Mouse (Mus musculus) kidney, adult 2 months (tissue): ENCODE results near the gene Nprl2. TPM values are rescaled to one million over a fixed set of nuclear protein-coding genes. Genes with fewer than 3 reads are reported as not detected.
A peak's percentile ranks its signal among the peaks of the same experiment; 100 is the strongest.

ENCODE experiments used
- DNase-seq: peaks from one replicate; pipeline ENCODE4 v3.0.0; 2021
- H3K27ac ChIP-seq: fragments of 200-500 bp; 2 replicates; pipeline ENCODE4 v1.5.1; 2012; ENCODE audit warnings: low read depth, low read length, control low read depth, inconsistent platforms; ENCODE audit not compliant: insufficient read depth
- H3K27me3 ChIP-seq: fragments of 200-500 bp; replicated peaks from 2 replicates; pipeline ENCODE4 v1.6.1; 2012; ENCODE audit warnings: mild to moderate bottlenecking, moderate library complexity, low read length, inconsistent platforms; ENCODE audit not compliant: control insufficient read depth, insufficient read depth
- H3K36me3 ChIP-seq: fragments of 200-500 bp; 2 replicates; pipeline ENCODE4 v1.6.1; 2012; ENCODE audit warnings: mild to moderate bottlenecking, moderate library complexity, low read length, inconsistent platforms; ENCODE audit not compliant: control insufficient read depth, insufficient read depth
- H3K4me1 ChIP-seq: fragments of 200-500 bp; 2 replicates; pipeline ENCODE4 v1.6.1; 2011; ENCODE audit warnings: low read length; ENCODE audit not compliant: control insufficient read depth, insufficient read depth
- H3K4me3 ChIP-seq: fragments of 200-500 bp; 2 replicates; pipeline ENCODE4 v1.5.1; 2011; ENCODE audit warnings: mild to moderate bottlenecking, low read depth, low read length, control low read depth; ENCODE audit not compliant: insufficient read depth
- CTCF ChIP-seq: fragments of 200-500 bp; conservative IDR thresholded peaks from 2 replicates; pipeline ENCODE4 v1.5.1; 2011; ENCODE audit warnings: low read depth, mild to moderate bottlenecking, control low read depth, low read length, moderate library complexity, mixed read lengths; ENCODE audit not compliant: insufficient read depth, insufficient read length
- POLR2A ChIP-seq: fragments of 200-500 bp; IDR thresholded peaks from one replicate; pipeline ENCODE4 v1.6.1; 2011; ENCODE audit warnings: low read depth, low read length, control low read depth
- WGBS: fragments of 180-500 bp; shearing (Covaris S2); methylation state at CpG from one replicate; pipeline ENCODE4 v1.1.7; 2018; 5-methylcytosine and 5-hydroxymethylcytosine counted together
- polyA plus RNA-seq: library from polyadenylated mRNA; depleted of rRNA; stranded (reverse); fragments of >200 nt; gene quantifications from 2 replicates; pipeline ENCODE4 v1.2.3, GENCODE M21; 2012; rRNA removed

The Nprl2 gene
- 61.5 and 62.6 TPM in 2 replicates for polyA plus RNA-seq

- Histone ChIP-seq H3K27me3 (no peaks in the 10 kb centered on the region), H3K27ac (peak within 1 kb of the TSS; percentile 85), H3K4me3 (peak within 1 kb of the TSS; percentile 71), H3K36me3 (0 out of 2 replicates have a peak, but pooled peaks cover 2% of the 10 kb centered on the region), H3K4me1 (peaks cover 5% of the 10 kb centered on the region; the same call in 1 of the 2 replicates)
- WGBS = under 1% methylated on average over 46 of the region's 46 CpGs
- TF ChIP-seq POLR2A (no peak), CTCF (no peak)
- peak; percentile 97 for DNase-seq
Observed at GRCm38 (mm10) chr9:107541474-107542351, at the start of gene Nprl2, which contains the start of gene Cyb561d2. Gene Nprl2, plus strand, starts transcription at chr9:107542226. Gene Cyb561d2, minus strand, starts transcription at chr9:107542193.

- no peak overlapping the region for H3K4me3 ChIP-seq
- no peak overlapping the region for H3K27ac ChIP-seq
- WGBS = 65% methylated on average over 1 of the region's 1 CpGs
- no peak for TF ChIP-seq POLR2A
- TF ChIP-seq CTCF = no peak
- H3K4me1 ChIP-seq = no peaks in the 10 kb centered on the region
- H3K27me3 ChIP-seq = no peaks in the 10 kb centered on the region
- no peak for DNase-seq
- no peaks in the 10 kb centered on the region for H3K36me3 ChIP-seq
Observed at GRCm38 (mm10) chr9:107493511-107493910, 48.5 kb upstream of the Nprl2 start.

- TF ChIP-seq POLR2A (no peak), CTCF (no peak)
- Histone ChIP-seq H3K4me3 (no peak overlapping the region), H3K36me3 (no peaks in the 10 kb centered on the region), H3K27me3 (no peaks in the 10 kb centered on the region), H3K27ac (no peak overlapping the region), H3K4me1 (no peaks in the 10 kb centered on the region)
- no peak for DNase-seq
- WGBS = 79% methylated on average over 12 of the region's 12 CpGs
Observed at GRCm38 (mm10) chr9:107494238-107494637, 47.8 kb upstream of the Nprl2 start.

GRCm38 (mm10) chr9:107496359-107496758 is 45.7 kb upstream of the Nprl2 start:
- H3K4me1 ChIP-seq = no peaks in the 10 kb centered on the region
- no peaks in the 10 kb centered on the region for H3K36me3 ChIP-seq
- TF ChIP-seq POLR2A = no peak
- no peak for TF ChIP-seq CTCF
- 76% methylated on average over 3 of the region's 3 CpGs for WGBS
- no peaks in the 10 kb centered on the region for H3K27me3 ChIP-seq
- DNase-seq = no peak
- H3K4me3 ChIP-seq = no peak overlapping the region
- no peak overlapping the region for H3K27ac ChIP-seq

- WGBS = 77% methylated on average over 3 of the region's 3 CpGs
- H3K4me3 ChIP-seq = no peak overlapping the region
- no peak overlapping the region for H3K27ac ChIP-seq
- H3K4me1 ChIP-seq = no peaks in the 10 kb centered on the region
- DNase-seq = no peak
- TF ChIP-seq POLR2A = no peak
- no peaks in the 10 kb centered on the region for H3K27me3 ChIP-seq
- H3K36me3 ChIP-seq = no peaks in the 10 kb centered on the region
Observed at GRCm38 (mm10) chr9:107500708-107501286, 41.2 kb upstream of the Nprl2 start.

GRCm38 (mm10) chr9:107502131-107502846 is 39.7 kb upstream of the Nprl2 start:
- no peaks in the 10 kb centered on the region for H3K27me3 ChIP-seq
- WGBS = 84% methylated on average over 12 of the region's 12 CpGs

More at GRCm38 (mm10) chr9:107502131-107502846, 39.7 kb upstream of the Nprl2 start:
- no peak overlapping the region for H3K27ac ChIP-seq
- no peak for DNase-seq
- TF ChIP-seq CTCF = no peak
- H3K4me3 ChIP-seq = no peak overlapping the region
- H3K36me3 ChIP-seq = no peaks in the 10 kb centered on the region
- H3K4me1 ChIP-seq = no peaks in the 10 kb centered on the region
